Mouse (Mus musculus) CH12.LX (cell line): ENCODE data around the gene Pah. TPM values are rescaled to one million over a fixed set of nuclear protein-coding genes. Genes with fewer than 3 reads are reported as not detected.

Experiments used
- DNase-seq: peaks from one replicate; pipeline ENCODE4 v3.0.0-alpha.2; 2013; ENCODE audit errors: extremely low read depth
- H3K27ac ChIP-seq: 2 replicates; pipeline ENCODE4 v1.5.1; 2012; ENCODE audit warnings: low read depth, mild to moderate bottlenecking, control low read depth, moderate library complexity; ENCODE audit not compliant: insufficient read depth
- H3K27me3 ChIP-seq: replicated peaks from 2 replicates; pipeline ENCODE3; 2012; ENCODE audit warnings: inconsistent platforms
- H3K36me3 ChIP-seq, 2 experiments: replicated peaks in 1 of 2; 2 replicates each; pipeline versions ENCODE3 to v1.6.1; 2012; ENCODE audit warnings: inconsistent platforms in 1 of 2, low read length in 1 of 2, mild to moderate bottlenecking in 1 of 2, mixed read lengths in 1 of 2, moderate library complexity in 1 of 2; ENCODE audit not compliant: control insufficient read depth in 1 of 2, insufficient read depth in 1 of 2
- H3K4me1 ChIP-seq, 2 experiments: 2 replicates each; pipeline ENCODE4 v1.6.1; 2012; ENCODE audit warnings: inconsistent platforms in 1 of 2, moderate library complexity in 1 of 2; ENCODE audit not compliant: insufficient read depth in 2 of 2, control insufficient read depth in 1 of 2
- H3K4me2 ChIP-seq: 2 replicates; pipeline ENCODE4 v1.6.1; 2012; ENCODE audit warnings: low read depth, mild to moderate bottlenecking, control low read depth; ENCODE audit not compliant: poor library complexity, insufficient read depth, severe bottlenecking
- H3K4me3 ChIP-seq, 3 experiments: fragments of 150-350 bp in 1 of 3; sonication (generic) in 1 of 3; replicated peaks in 1 of 3; 2 replicates each; pipeline versions ENCODE3 to v1.5.1; 2011 to 2012; ENCODE audit warnings: low read depth in 2 of 3, low read length in 2 of 3, mild to moderate bottlenecking in 2 of 3, moderate library complexity in 2 of 3, control low read depth in 1 of 3, improper control_type of control experiment in 1 of 3, inconsistent platforms in 1 of 3, mixed read lengths in 1 of 3; ENCODE audit not compliant: poor library complexity in 1 of 3
- H3K79me2 ChIP-seq: replicated peaks from 2 replicates; pipeline ENCODE4 v1.6.1; 2012; ENCODE audit warnings: mild to moderate bottlenecking, moderate library complexity; ENCODE audit not compliant: control insufficient read depth, poor library complexity, insufficient read depth, severe bottlenecking; ENCODE audit errors: extremely low read depth
- H3K9ac ChIP-seq: 2 replicates; pipeline ENCODE4 v1.6.1; 2012; ENCODE audit warnings: low read depth, mild to moderate bottlenecking, control low read depth, moderate library complexity; ENCODE audit not compliant: insufficient read depth
- H3K9me3 ChIP-seq: replicated peaks from 2 replicates; pipeline ENCODE3; 2012; ENCODE audit warnings: low read length, inconsistent platforms, mixed read lengths
- CHD1 ChIP-seq: IDR thresholded peaks from 2 replicates; pipeline ENCODE4 v1.6.1; 2012; ENCODE audit warnings: low read depth, low read length, improper control_type of control experiment, inconsistent platforms
- CTCF ChIP-seq, 2 experiments: IDR thresholded peaks in 1 of 2; conservative IDR thresholded peaks in 1 of 2; 2 replicates each; pipeline ENCODE4 v1.5.1; 2011 to 2012; ENCODE audit warnings: low read depth in 2 of 2, low read length in 2 of 2, improper control_type of control experiment in 1 of 2, inconsistent platforms in 1 of 2, mild to moderate bottlenecking in 1 of 2, moderate library complexity in 1 of 2
- KAT2A ChIP-seq: IDR thresholded peaks from 2 replicates; pipeline ENCODE4 v1.6.1; 2012; ENCODE audit warnings: low read length, improper control_type of control experiment, inconsistent platforms; ENCODE audit not compliant: insufficient replicate concordance
- TBP ChIP-seq: conservative IDR thresholded peaks from 2 replicates; pipeline ENCODE4 v1.6.1; 2011; ENCODE audit warnings: low read depth, low read length, improper control_type of control experiment
- UBTF ChIP-seq: IDR thresholded peaks from 2 replicates; pipeline ENCODE4 v1.6.1; 2012; ENCODE audit warnings: low read depth, mild to moderate bottlenecking, inconsistent platforms, low read length, improper control_type of control experiment, moderate library complexity
- dilution Hi-C: fragments of 300-500 bp; cut with MboI; formaldehyde crosslinking; loops from 2 replicates; pipeline ENCODE4 v1.14.3; 2020; ENCODE audit warnings: low sequenced_read_pairs; ENCODE audit not compliant: extremely low pct_unique_long_range_greater_than_20kb, extremely low pct_ligation_motif_present
- in situ Hi-C: fragments of 300-500 bp; cut with MboI; formaldehyde crosslinking; loops from 3 replicates; pipeline ENCODE4 v1.14.3; 2019; ENCODE audit warnings: low sequenced_read_pairs, low pct_ligation_motif_present, low pct_unique_long_range_greater_than_20kb, mixed read lengths
- polyA plus RNA-seq: library from polyadenylated mRNA; unstranded; fragments of >175 nt; gene quantifications from 2 replicates; pipeline ENCODE4 v1.2.1, GENCODE M21; 2012; ENCODE audit warnings: low read depth; ENCODE audit not compliant: insufficient read length
- total RNA-seq, 2 experiments: library from RNA; depleted of rRNA; stranded (reverse); fragments of 300-350 nt in 1 of 2; fragments of >200 nt in 1 of 2; gene quantifications; 2 replicates each; pipeline ENCODE4 v1.2.3; 2012 to 2014

Pah gene
- total and polyA plus RNA-seq, 3 experiments, result not detected

DNA sequence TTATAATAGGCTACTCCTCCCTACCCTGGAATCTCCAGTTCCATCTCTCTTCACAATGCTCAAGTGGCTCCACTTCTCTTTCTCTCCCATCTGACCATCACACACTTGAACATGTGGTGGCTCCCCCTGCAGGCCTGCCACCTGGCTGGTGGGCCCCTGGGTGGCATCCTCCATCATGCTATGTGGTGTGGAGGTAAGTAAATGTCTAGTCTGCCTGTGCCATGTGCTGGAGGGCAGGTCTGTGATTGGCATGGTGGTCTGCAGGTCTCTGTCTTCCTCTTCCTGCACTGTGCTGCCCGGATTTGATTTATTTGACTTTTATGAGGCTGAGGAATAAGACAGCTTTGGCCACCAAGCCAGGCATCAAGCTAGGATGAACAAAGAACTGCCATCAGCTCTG is 103.6 kb downstream of the Pah start:
- TF ChIP-seq CTCF (conservative IDR thresholded peaks at IDR 0.05 in 1 of 2, IDR thresholded peaks at IDR 0.05 in 1 of 2; ENCODE audit: low read depth in 2 of 2, low read length in 2 of 2), result peak in 1 of 2 experiments; percentile 38; a peak in 2 of 4 replicates
- TF ChIP-seq UBTF, result no peak
- TF ChIP-seq CHD1, result no peak
- TF ChIP-seq KAT2A, result no peak
- no peak for TF ChIP-seq TBP
- H3K36me3 ChIP-seq, result no peaks in the 10 kb centered on the region
- dilution Hi-C loops, result no loop called here

More for the DNA sequence above, 103.6 kb downstream of the Pah start:
- Histone ChIP-seq H3K4me1 (no peaks in the 10 kb centered on the region), H3K9me3 (no peaks in the 10 kb centered on the region), H3K4me2 (no peak overlapping the region), H3K4me3 (no peak overlapping the region), H3K27me3 (no peaks in the 10 kb centered on the region), H3K27ac (no peak overlapping the region), H3K79me2 (no peaks in the 10 kb centered on the region), H3K9ac (no peak overlapping the region)
- in situ Hi-C loops, result no loop called here
- no peak for DNase-seq

Other genes with a start within 250 kb of the Pah start
- gene Ascl1, start 28.1 kb upstream of the Pah start, total RNA-seq (2012; rRNA removed), result not detected in 2 replicates
- not detected in 2 replicates for gene Ascl1, start 28.1 kb upstream of the Pah start, total RNA-seq (2014; rRNA removed)
- not detected in 2 replicates for gene Ascl1, start 28.1 kb upstream of the Pah start, polyA plus RNA-seq